Mouse (Mus musculus) adipose tissue, adult 10 weeks (tissue): ENCODE data around the gene Olfr1354. TPM values are rescaled to one million over a fixed set of nuclear protein-coding genes. Genes with fewer than 3 reads are reported as not detected.

Source experiments
- polyA plus RNA-seq: library from polyadenylated mRNA; stranded (reverse); fragments of 350-450 nt; fragmentation: Illumina TruSeq; extraction: RNeasy Lipid Tissue Mini Kit (QIAGEN cat#74804); gene quantifications from one replicate; pipeline ENCODE4 v1.2.3, GENCODE M21; 2014; ENCODE audit warnings: low read depth, low replicate concordance

The Olfr1354 gene
- not detected for polyA plus RNA-seq

DNA sequence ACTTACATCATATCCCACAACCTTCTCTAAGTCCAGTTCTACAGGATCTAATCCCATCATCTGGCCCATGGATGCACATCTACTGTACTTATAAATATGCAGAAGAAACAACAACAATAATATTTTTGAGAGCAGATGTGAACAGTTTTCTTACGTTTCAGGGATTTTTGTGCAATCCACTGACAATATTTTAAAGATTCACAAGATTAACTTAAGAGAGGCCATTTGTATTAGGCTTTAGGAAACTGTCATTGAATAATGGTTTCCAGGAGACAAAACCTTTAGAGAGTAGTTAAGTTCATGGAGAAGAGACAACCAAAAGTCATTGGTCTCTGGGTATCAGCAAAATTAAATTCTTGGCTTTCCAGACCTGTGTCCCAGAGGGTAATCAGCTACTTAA is at the start of gene Olfr1354:
TSS of gene Olfr1354 (plus strand) at position 301 of the 400 bp plus-strand sequence.

DNA sequence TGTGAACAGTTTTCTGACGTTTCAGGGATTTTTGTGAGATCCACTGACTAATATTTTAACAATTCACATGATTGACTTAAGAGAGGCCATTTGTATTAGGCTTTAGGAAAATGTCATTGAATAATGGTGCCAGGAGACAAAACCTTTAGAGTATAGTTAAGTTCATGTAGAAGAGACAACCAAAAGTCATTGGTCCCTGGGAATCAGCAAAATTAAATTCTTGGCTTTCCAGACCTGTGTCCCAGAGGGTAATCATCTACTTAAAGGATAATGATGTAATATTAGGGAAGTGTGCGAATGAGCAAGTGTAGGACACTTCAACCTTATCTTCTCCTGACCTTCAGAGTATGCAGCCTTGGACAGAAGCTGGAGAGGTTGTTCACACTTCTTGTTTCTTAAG is 37.7 kb upstream of the Olfr1354 start, which contains the start of gene Olfr1355:
TSS of gene Olfr1355 (plus strand) at position 301 of the 400 bp plus-strand sequence.

DNA sequence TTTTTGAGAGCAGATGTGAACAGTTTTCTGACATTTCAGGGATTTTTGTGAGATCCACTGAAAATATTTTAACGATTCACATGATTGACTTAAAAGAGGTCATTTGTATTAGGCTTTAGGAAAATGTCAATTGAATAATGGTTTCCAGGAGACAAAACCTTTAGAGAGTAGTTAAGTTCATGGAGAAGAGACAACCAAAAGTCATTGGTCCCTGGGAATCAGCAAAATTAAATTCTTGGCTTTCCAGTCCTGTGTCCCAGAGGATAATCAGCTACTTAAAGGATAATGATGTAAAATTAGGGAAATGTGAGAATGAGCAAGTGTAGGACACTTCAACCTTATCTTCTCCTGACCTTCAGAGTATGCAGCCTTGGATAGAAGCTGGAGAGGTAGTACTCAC is 37.4 kb downstream of the Olfr1354 start, which contains the start of gene Olfr8:
TSS of gene Olfr8 (plus strand) at position 301 of the 400 bp plus-strand sequence.

DNA sequence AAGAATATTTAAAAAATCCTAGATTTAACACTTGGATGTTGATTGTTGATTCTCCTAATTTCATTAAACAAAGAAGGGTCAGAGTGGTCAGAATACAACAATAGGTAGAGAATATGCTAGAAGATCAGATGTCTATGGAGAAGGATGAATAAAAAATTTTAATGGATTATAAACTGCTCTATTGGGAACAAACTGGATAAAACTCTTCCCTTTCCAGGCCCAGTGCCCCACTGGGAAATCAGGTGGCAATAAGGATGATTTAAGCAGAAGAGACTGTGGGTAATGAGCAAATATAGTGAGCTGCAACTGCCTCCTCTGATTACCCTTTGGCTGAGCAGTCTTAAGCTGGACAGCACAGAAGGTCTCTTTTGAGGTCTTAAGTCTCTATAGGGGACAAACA is 50.0 kb downstream of the Olfr1354 start, which contains the start of gene Olfr1353:
TSS of gene Olfr1353 (plus strand) at position 301 of the 400 bp plus-strand sequence.

Other genes with a start within 250 kb of the Olfr1354 start
- gene Casp14, start 194.9 kb upstream of the Olfr1354 start, polyA plus RNA-seq: 0.17 TPM
- gene Ccdc105, start 160.1 kb upstream of the Olfr1354 start, polyA plus RNA-seq: 1.6 TPM
- gene Slc1a6, start 132.7 kb upstream of the Olfr1354 start, polyA plus RNA-seq: 0.15 TPM
- not detected for gene Olfr1356, start 61.0 kb upstream of the Olfr1354 start, polyA plus RNA-seq
- gene Olfr1355, start 37.6 kb upstream of the Olfr1354 start, polyA plus RNA-seq: not detected
- not detected for gene Olfr8, start 37.5 kb downstream of the Olfr1354 start, polyA plus RNA-seq
- not detected for gene Olfr1353, start 50.1 kb downstream of the Olfr1354 start, polyA plus RNA-seq
- gene Olfr1352, start 67.9 kb downstream of the Olfr1354 start, polyA plus RNA-seq: not detected
- gene Olfr1351, start 99.3 kb downstream of the Olfr1354 start, polyA plus RNA-seq: not detected
- gene Olfr57, start 115.6 kb downstream of the Olfr1354 start, polyA plus RNA-seq: not detected
- 15.1 TPM for gene 2610008E11Rik, start 184.4 kb downstream of the Olfr1354 start, polyA plus RNA-seq
- gene Vmn2r80, start 235.6 kb downstream of the Olfr1354 start, polyA plus RNA-seq: not detected